Mouse (Mus musculus): ENCODE results near the gene Gtf2i. TPM values are rescaled to one million over a fixed set of nuclear protein-coding genes. Genes with fewer than 3 reads are reported as not detected.

Gene Gtf2i
- polyA plus RNA-seq, 1 experiment: 79.7 TPM

DNA sequence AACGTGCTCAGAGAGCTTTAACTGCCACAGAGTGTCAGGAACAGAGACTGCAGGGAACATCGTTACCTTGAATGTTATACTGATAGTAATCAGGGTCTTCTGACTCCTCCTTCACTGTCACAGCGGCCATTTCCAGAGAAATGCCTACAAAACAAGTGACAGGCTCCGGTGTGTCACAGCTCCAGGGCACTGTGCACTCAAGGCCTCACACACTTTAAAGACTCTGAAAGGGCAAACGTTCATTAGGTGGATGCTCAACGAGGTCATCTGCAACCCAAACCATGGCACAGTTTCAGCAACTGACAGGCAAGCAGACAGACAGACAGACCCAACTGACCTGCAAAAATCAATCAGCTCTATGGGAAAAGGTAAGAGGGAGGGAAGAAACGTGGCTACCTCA is 35.2 kb downstream of the Gtf2i start:
- Histone ChIP-seq H3K27me3 (ENCODE audit: control insufficient read depth, insufficient read depth, insufficient read length) (no peaks in the 10 kb centered on the region), H3ac (ENCODE audit: control insufficient read depth, insufficient read length) (no peak overlapping the region), H3K4me3 (no peak overlapping the region), H3K4me2 (ENCODE audit: low read depth) (no peak overlapping the region), H3K79me2 (ENCODE audit: control insufficient read depth, insufficient read depth) (no peaks in the 10 kb centered on the region), H3K36me3 (ENCODE audit: control insufficient read depth, insufficient read depth) (peaks cover 13% of the 10 kb centered on the region)
- TF ChIP-seq E2F4 (IDR thresholded peaks at IDR 0.05; ENCODE audit: insufficient read depth): no peak
- TF ChIP-seq CEBPB (IDR thresholded peaks at IDR 0.05; ENCODE audit: insufficient read depth, poor library complexity, severe bottlenecking): no peak
- no peak for TF ChIP-seq MAX (IDR thresholded peaks at IDR 0.05; ENCODE audit: low read depth)
- no peak for TF ChIP-seq SRF (IDR thresholded peaks at IDR 0.05; ENCODE audit: control insufficient read depth, insufficient read length, low read depth)
- TF ChIP-seq TCF3 (IDR thresholded peaks at IDR 0.05; ENCODE audit: insufficient read length, low read depth): no peak

DNA sequence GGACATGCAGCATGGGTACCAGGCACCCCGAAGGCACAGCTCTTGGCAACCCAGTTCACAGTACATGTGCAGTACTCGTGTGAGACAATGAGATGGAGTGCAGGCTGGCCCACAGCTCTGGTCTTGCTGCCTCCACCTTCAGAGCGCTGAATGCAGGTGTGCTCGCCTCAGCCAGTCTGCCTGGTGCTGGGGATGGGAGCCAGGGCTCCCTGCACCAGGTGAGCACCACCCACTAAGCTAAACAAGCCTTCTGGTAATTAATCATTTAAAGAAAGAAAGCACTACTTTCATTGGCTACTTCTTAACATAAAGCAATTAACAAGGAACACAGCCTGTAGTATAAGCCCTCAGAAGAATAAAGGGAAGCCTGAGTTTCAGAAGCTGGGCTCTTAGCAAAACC is 37.5 kb downstream of the Gtf2i start:
- TF ChIP-seq TCF3 (IDR thresholded peaks at IDR 0.05; ENCODE audit: insufficient read length, low read depth) (no peak), POLR2A (IDR thresholded peaks at IDR 0.05; ENCODE audit: insufficient read length, low read depth) (no peak), USF1 (IDR thresholded peaks at IDR 0.05; ENCODE audit: low read depth) (no peak), TCF12 (IDR thresholded peaks at IDR 0.05; ENCODE audit: insufficient read depth, poor library complexity, severe bottlenecking) (no peak), CEBPB (IDR thresholded peaks at IDR 0.05; ENCODE audit: insufficient read depth, poor library complexity, severe bottlenecking) (no peak), POLR2AphosphoS2 (IDR thresholded peaks at IDR 0.05; ENCODE audit: insufficient read length, low read depth) (no peak), REST (IDR thresholded peaks at IDR 0.05; ENCODE audit: insufficient read depth, insufficient read length) (no peak), MAX (IDR thresholded peaks at IDR 0.05; ENCODE audit: low read depth) (no peak), MYOG (IDR thresholded peaks at IDR 0.05; ENCODE audit: control insufficient read depth in 1 of 3, insufficient read depth in 1 of 3, insufficient read length in 2 of 3, low read depth in 2 of 3) (no peak), SRF (IDR thresholded peaks at IDR 0.05; ENCODE audit: control insufficient read depth, insufficient read length, low read depth) (no peak), MYOD1 (IDR thresholded peaks at IDR 0.05; ENCODE audit: control insufficient read depth in 1 of 3, insufficient read length in 2 of 3, low read depth in 2 of 3) (no peak), E2F4 (IDR thresholded peaks at IDR 0.05; ENCODE audit: insufficient read depth) (no peak)
- Histone ChIP-seq H3K79me2 (ENCODE audit: control insufficient read depth, insufficient read depth) (no peaks in the 10 kb centered on the region), H3K27me3 (ENCODE audit: control insufficient read depth, insufficient read depth, insufficient read length) (no peaks in the 10 kb centered on the region), H3K4me3 (no peak overlapping the region), H3ac (ENCODE audit: control insufficient read depth, insufficient read length) (no peak overlapping the region), H3K36me3 (ENCODE audit: control insufficient read depth, insufficient read depth) (peaks cover 10% of the 10 kb centered on the region), H3K4me2 (ENCODE audit: low read depth) (no peak overlapping the region)

DNA sequence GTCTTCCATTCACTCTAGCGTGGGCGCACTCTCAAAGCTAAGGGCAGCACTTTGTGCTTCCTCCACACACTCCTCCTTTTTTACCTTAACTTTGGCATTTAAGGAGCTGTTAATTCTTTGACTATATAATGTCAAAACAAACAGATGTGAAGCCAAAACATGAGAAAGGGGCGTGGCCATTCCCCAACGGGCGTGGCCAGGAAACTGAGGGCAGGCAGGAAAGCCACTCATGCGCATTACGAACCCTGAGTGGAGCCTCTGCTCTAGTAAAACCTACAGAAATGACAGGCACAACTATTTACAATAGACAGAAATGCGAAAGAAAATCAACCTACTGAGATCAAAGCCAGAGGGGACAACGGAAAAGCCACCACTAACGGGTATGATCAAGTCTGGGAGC is 39.0 kb downstream of the Gtf2i start:
- H3ac ChIP-seq (ENCODE audit: control insufficient read depth, insufficient read length): no peak overlapping the region
- H3K79me2 ChIP-seq (ENCODE audit: control insufficient read depth, insufficient read depth): no peaks in the 10 kb centered on the region
- H3K4me2 ChIP-seq (ENCODE audit: low read depth): no peak overlapping the region
- no peak for TF ChIP-seq TCF12 (IDR thresholded peaks at IDR 0.05; ENCODE audit: insufficient read depth, poor library complexity, severe bottlenecking)
- TF ChIP-seq MYOD1 (IDR thresholded peaks at IDR 0.05; ENCODE audit: control insufficient read depth in 1 of 3, insufficient read length in 2 of 3, low read depth in 2 of 3): no peak
- H3K27me3 ChIP-seq (ENCODE audit: control insufficient read depth, insufficient read depth, insufficient read length): no peaks in the 10 kb centered on the region
- H3K4me3 ChIP-seq: no peak overlapping the region
- peaks cover 15% of the 10 kb centered on the region for H3K36me3 ChIP-seq (ENCODE audit: control insufficient read depth, insufficient read depth)

DNA sequence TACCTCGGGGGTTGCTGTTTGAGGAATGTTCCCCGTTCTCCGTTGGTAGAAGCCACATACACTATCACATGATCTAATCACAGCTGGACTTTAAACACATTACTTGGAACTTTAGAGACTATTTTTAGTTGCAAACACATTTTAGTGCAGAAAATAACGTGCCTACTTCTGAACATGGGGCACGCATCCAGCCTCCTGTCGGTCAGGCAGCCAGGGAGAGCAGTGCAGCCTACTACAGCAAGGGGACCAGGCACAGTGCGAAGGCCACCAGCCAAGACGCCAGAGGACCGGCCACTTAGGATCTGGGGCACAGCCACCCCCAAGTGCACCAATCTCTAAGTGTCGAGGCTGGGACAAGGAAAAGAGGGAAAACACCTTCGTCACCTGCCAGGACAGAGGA is 39.5 kb downstream of the Gtf2i start:
- H3K4me2 ChIP-seq (ENCODE audit: low read depth): no peak overlapping the region
- H3K79me2 ChIP-seq (ENCODE audit: control insufficient read depth, insufficient read depth): no peaks in the 10 kb centered on the region
- H3K4me3 ChIP-seq: no peak overlapping the region
- no peaks in the 10 kb centered on the region for H3K27me3 ChIP-seq (ENCODE audit: control insufficient read depth, insufficient read depth, insufficient read length)
- no peak overlapping the region for H3ac ChIP-seq (ENCODE audit: control insufficient read depth, insufficient read length)
- peaks cover 15% of the 10 kb centered on the region for H3K36me3 ChIP-seq (ENCODE audit: control insufficient read depth, insufficient read depth)
- TF ChIP-seq E2F4 (IDR thresholded peaks at IDR 0.05; ENCODE audit: insufficient read depth): no peak

DNA sequence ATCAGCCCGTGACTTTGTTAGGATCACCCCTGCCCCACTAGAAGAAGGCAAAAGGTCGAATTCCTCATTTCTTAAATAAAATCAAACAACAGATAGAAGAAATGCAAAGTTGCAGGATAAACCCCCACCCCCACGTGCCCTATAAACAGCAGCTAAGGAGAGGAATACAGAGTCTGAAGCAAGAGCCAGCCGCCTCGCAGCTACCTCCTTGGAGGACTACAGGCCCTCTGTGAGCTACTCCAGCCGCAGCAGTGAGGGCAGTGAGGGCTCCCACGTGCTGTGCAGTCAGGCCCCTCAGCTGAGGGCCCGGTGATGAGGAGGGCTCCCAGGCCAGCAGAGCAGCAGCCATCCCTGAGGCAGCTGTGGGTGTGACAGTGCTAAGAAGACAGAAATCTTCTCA is 40.8 kb downstream of the Gtf2i start:
- TF ChIP-seq SRF (IDR thresholded peaks at IDR 0.05; ENCODE audit: control insufficient read depth, insufficient read length, low read depth): no peak
- no peak for TF ChIP-seq MAX (IDR thresholded peaks at IDR 0.05; ENCODE audit: low read depth)
- TF ChIP-seq REST (IDR thresholded peaks at IDR 0.05; ENCODE audit: insufficient read depth, insufficient read length): no peak
- no peak for TF ChIP-seq CEBPB (IDR thresholded peaks at IDR 0.05; ENCODE audit: insufficient read depth, poor library complexity, severe bottlenecking)
- no peak for TF ChIP-seq MYOG (IDR thresholded peaks at IDR 0.05; ENCODE audit: control insufficient read depth in 1 of 3, insufficient read depth in 1 of 3, insufficient read length in 2 of 3, low read depth in 2 of 3)
- no peak for TF ChIP-seq MYOD1 (IDR thresholded peaks at IDR 0.05; ENCODE audit: control insufficient read depth in 1 of 3, insufficient read length in 2 of 3, low read depth in 2 of 3)
- no peak for TF ChIP-seq E2F4 (IDR thresholded peaks at IDR 0.05; ENCODE audit: insufficient read depth)
- no peak for TF ChIP-seq POLR2A (IDR thresholded peaks at IDR 0.05; ENCODE audit: insufficient read length, low read depth)
- TF ChIP-seq TCF3 (IDR thresholded peaks at IDR 0.05; ENCODE audit: insufficient read length, low read depth): no peak
- no peak for TF ChIP-seq USF1 (IDR thresholded peaks at IDR 0.05; ENCODE audit: low read depth)
- no peak for TF ChIP-seq POLR2AphosphoS2 (IDR thresholded peaks at IDR 0.05; ENCODE audit: insufficient read length, low read depth)
- no peak for TF ChIP-seq TCF12 (IDR thresholded peaks at IDR 0.05; ENCODE audit: insufficient read depth, poor library complexity, severe bottlenecking)
- H3K36me3 ChIP-seq (ENCODE audit: control insufficient read depth, insufficient read depth): peaks cover 15% of the 10 kb centered on the region
- no peak overlapping the region for H3K4me2 ChIP-seq (ENCODE audit: low read depth)
- no peaks in the 10 kb centered on the region for H3K27me3 ChIP-seq (ENCODE audit: control insufficient read depth, insufficient read depth, insufficient read length)
- no peak overlapping the region for H3K4me3 ChIP-seq
- no peak overlapping the region for H3ac ChIP-seq (ENCODE audit: control insufficient read depth, insufficient read length)
- no peaks in the 10 kb centered on the region for H3K79me2 ChIP-seq (ENCODE audit: control insufficient read depth, insufficient read depth)
